Mouse (Mus musculus) CD4-positive, CD25-positive, alpha-beta regulatory T cell, adult 4 months (primary cell): ENCODE results near the gene Serpinb6a. TPM values are rescaled to one million over a fixed set of nuclear protein-coding genes. Genes with fewer than 3 reads are reported as not detected.
A peak's percentile ranks its signal among the peaks of the same experiment; 100 is the strongest.

Experiments
- ATAC-seq: one replicate; pipeline ENCODE4 v1.8.0; 2017
- polyA plus RNA-seq, 2 experiments: library from polyadenylated mRNA; unstranded; fragments of 100-300 nt; shearing (Covaris generic); gene quantifications; one replicate each; pipeline ENCODE4 v1.2.1; 2017

Gene Serpinb6a
- polyA plus RNA-seq = 10 to 100 TPM; 30.8 to 36.8 TPM

DNA sequence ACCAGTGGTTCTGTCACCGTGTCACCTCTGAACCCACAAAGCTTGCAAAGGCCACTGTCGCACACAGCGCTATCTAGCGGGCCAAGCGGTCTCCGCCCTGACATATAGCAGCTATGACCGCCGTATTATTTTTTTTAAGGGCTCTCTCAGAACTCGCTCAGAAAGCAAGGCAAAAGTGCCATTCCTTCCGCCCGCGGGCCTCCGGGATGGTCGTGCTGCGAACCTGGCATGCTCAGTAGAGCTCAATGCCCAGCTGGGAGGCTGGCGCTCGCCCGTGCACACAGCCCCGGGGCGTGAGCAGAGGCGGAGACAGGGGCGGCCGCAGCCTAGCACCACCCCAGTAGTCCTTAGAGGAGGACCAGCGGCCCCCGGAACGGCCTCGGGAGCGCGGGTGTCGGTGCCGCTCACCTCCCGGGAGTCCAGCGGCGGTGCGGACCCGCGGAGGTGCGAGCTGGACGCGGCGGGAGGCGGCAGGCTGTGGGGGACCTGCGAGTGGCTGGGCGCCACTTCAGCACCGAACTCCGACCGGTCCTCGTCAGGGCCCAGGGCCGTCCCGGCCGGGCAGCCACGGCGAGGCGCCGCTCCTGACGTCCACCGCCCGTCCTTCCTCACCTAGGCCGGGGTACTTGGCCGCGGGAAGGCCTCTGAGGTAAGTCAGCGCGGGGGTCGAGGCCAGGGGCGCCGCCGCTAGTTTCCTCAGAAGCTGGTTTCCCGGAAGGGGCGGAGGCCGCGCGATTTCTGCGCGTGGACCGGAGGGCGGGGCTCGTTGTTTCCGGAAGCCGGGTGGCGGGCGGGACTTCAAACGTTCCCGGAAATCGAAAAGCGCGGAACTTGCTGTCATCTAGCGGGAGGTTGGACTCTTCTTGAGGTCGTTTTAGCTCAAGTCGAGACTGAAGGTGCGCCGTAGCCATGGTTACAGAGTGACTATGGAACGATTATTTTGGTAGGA is at the start of gene Serpinb6a, which contains the start of gene Ripk1:
TSS of gene Serpinb6a (minus strand) at position 737 of the 949 bp plus-strand sequence.
TSS of gene Ripk1 (plus strand) at position 306 of the 949 bp plus-strand sequence.
- peak; percentile 88 for ATAC-seq

DNA sequence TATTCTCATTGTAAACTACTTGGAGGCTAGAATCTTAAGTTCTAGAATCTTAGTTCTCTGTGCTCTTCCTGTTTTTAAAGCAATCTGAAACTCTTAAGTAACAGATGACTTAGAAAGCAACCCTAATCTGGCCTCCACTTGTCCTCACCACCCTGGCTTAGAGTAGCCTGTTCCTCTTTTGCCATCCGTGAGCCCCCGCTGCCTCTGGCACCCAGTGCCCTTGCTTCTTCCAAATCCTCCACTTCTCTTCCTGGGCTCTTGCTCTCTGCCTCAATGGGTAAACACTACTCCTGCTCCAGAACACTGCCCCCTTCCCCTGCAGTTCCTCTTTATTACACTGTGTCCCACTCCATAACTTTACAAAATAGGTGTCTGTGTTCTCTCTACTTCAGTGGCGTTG is 49.1 kb upstream of the Serpinb6a start:
- ATAC-seq = no peak

DNA sequence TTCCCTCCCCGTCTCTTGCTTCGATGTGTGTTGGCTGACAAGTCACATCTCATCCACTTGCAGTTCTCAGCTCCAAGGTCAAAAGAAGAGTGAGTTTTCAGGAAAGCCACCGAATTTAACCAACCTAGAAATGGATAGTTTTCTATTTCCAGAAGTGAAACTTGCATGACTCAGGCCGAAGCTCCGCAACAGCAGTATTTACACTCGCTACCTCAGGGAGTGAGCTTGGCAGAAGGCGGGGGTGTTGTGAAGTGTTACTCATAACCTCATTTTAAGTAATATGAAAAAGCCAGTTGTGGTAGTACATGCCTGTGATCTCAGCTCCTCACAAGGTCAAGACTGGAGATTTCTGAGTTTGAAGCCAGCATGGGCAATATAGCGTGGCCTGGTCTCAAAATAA is 47.9 kb upstream of the Serpinb6a start:
- ATAC-seq = no peak

DNA sequence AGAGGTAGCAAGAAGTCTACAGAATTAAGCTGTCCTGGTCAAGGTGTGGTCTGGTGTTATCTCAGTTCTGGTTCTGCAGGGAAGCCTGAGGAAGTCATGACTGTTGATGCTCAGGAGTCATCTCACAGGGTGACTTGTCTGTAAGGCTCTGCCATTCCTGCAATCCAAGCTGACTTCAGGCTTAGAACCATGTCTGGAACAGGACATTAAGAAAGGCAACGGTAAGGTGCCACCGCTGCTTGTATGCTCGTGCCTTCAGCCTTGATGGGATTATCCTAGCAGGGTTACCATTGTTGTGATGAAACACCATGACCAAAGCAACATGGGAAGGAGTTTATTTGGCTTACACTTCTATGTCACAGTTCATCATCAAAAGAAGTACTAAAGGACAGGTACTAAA is 44.9 kb upstream of the Serpinb6a start:
- no peak for ATAC-seq

DNA sequence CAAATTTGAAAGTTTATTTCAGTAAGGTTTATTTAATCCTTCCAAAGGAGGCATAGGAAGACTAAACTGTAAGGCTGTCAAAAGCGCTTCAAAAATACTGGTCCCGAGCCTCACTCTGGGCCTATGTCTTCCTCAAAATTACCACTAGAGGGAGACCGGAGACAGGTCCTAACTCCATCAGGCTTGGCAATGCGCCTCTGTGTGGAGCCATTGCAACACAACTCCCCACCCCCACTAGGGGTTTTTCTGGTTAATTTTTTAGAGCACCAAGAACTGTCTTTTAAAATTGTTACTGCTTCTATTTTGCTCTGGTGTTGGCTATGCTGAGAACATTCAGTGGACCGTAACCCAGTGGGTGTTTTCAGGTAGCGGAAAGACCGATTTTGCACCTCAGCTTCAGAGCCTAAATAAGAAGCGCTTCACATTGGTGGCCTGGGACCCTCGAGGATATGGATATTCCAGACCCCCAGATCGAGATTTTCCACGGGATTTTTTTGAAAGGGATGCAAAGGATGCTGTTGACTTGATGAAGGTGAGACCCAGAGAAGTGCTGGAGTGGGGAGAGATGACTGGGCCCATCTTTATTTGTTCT is 43.9 kb upstream of the Serpinb6a start:
- ATAC-seq = peak; percentile 100

DNA sequence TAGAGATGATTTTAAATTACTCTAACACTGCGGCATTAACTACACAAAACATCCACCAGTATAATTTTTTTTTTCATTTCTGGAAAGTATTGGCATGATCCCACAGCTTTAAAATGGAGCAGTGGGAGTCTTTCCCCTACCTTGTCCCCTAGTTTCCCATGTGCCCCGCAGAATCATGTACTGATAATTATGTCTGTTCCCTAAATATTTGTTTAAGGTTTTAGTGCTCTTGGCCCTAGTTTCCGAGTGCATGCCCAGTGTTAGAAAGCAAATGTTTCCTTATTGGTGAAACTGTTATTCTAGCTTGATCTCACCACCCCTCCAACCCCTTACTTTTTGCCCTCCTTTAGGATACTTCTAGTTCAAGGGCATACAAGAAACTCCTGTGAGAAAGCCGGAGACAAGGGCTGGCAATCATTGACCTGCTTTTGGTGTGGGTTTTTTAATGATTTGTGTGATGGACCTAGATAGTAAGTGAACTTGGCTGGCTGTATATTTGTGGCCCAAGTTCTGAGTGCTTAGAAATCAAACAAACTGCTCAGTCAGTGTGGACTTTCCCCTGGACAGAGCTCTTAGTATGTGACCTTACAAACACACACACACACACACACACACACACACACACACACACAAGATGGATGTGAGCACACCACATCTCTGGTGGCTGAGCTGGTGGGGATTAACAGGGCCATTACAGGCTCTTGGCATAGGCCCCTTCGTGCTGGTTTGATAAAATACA is 43.1 kb upstream of the Serpinb6a start:
- ATAC-seq = no peak

DNA sequence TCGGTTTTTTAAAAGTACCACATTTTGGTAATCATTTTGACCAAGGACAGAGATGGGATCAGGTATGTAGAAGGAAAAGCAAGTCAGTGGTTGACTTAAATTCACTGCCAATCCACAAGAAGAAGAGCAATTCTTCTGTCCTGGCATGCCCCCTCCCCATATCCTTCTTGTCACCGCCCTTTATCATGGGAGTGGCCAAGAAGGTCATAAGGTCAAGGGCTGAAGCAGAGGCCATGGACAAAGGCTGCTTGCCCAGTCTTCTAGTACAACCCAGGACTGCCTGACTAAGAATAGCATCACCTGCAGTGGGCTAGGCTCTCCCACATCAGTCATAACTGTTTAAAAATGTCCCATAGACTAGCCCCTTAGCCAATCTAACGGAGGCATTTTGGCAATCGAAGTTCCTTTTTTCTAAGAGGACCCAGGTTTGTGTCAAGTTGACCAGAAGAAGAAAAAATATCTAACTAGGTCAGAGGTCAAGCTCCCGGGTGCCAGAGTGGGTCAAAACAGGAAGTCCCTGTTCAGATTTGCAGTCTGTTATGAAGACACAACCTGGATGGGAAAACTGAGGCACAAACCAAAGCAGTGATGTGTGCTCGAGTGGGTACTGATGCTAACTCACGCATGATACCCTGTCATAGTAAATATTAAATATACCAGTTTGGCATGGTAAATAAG is 41.3 kb upstream of the Serpinb6a start:
- ATAC-seq = no peak

DNA sequence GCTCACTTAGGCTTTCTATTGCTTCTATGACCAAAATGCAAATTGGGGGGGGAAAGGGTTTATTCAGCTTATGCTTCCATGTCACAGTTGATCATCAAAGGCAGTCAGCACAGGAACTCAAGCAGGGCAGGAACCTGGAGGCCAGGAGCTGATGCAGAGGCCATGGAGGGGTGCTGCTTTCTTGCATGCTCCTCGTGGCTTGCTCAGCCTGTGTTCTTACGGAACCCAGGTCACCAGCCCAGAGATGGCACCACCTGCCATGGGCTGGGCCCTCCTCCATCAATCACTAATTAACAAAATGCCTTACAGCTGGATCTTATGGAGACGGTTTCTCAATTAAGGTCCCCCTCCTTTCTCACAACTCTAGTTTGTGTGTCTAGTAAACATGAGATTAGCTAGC is 37.5 kb upstream of the Serpinb6a start:
- ATAC-seq = no peak

DNA sequence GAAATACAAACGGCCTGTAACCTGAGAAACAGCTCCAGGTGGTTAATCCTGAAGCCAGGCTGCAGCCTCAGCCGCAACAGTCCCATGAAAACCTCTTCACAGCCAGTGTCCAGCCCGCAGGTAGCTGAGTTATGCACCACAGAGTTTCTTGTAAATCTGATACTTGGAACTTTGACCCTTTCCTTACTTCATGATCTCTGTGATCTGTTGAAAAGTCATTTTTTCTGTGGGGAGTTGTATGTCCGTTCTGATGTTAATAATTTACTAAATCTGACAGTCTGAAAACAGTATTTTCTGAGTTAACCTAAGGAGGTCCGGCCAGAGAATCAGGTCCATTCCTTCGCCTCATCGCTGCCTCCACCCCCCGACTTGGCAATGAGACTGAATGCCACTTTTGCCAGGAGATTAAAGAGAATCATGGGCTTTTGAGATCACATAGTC is 36.3 kb upstream of the Serpinb6a start:
- no peak for ATAC-seq

DNA sequence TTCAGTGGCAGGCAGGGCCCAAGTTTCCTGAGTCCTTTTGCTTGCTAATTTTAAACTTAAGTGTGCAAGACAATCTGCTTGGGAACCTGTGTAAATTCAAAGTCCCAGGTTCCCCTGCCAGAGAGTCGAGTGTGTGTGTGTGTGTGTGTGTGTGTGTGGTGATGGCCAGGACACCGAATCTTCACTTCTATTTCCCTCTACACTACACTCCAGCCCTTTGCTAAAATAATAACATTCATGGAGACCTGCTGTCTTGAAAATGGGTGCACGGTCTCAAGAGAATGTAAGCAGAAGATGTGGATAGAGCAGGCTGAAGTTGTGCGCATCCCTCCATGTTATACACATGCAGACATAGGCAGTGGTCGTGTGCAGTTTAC is 35.5 kb upstream of the Serpinb6a start:
- peak; percentile 7 for ATAC-seq

DNA sequence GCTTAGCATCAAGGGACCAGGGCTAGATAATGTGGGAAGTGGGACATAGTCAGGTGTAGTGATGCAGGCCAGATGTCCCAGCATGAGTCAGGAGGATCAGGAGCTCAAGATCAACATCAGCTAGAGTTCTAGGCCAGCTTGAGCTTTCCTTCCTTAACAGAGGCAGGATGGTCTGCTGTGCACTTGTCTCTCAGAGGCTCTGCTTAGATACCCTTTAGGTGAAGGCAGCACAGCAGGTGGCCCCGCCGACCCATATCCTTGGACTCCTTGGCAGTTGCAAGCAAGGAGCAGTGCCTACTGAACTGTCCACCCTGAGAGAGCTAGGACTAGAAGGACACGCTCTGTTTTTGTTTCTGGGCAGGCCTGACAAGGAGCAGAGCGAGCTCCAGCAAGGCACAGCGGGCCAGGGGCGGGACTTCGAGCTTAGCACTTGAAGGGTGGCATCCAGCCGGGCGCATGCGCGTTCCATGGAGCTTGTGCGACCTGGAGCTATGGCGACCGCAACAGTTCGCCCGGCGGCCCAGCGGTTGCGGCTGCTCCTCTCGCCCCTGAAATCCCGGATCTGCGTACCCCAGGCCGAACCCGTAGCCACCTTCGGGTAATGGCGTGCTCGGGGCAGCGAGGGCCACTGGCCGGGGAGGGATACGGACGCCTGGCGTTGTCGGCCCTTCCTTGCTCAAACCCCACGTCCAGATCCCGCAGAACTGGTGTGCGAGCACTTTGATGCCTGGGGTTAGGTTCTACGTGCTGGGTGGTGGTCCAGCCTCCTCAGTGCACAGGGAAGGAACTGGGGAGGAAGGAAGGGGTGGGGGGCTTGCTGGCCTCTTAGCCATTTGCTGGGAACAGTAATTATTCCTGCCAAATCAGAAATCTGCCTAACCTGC is 34.8 kb upstream of the Serpinb6a start, which contains the start of gene Bphl:
TSS of gene Bphl (plus strand) at position 426 of the 884 bp plus-strand sequence.
- ATAC-seq = peak; percentile 99

DNA sequence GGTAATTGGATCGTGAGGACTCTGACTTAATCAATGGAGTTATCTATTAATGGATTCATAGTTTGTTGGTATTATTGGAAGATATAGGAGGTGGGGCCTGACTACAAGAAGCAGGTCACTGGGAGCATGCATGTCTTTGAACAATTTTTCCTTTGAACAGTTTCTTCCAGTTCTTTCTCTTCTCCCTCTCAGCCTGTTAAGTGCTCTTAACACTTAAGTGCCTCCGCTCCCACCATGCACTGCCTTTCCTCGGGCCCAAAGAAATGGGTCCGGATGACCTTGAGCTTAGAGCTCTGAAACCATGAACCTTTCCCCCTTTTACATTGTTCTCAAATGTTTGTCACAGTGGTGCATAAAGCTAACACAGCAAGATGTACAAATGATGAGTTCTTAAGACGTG is 34.1 kb upstream of the Serpinb6a start:
- ATAC-seq = no peak

DNA sequence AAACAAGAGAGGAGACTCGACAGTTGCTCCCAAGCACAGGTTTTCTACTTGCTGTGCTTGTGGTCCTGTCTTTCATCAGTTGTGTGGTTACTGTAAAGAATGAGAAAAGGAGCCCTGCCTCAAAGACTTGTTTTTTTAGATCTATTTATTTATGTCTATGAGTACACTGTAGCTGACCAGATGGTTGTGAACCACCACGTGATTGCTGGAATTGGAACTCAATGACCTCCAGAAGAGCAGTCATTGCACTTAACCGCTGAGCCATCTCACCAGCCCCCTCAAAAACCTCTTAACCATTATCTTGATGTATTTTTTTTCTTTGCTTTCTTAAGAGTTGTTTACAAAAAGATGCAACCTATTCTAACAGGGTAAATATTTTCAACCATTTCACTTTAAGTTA is 32.8 kb upstream of the Serpinb6a start:
- ATAC-seq = no peak

DNA sequence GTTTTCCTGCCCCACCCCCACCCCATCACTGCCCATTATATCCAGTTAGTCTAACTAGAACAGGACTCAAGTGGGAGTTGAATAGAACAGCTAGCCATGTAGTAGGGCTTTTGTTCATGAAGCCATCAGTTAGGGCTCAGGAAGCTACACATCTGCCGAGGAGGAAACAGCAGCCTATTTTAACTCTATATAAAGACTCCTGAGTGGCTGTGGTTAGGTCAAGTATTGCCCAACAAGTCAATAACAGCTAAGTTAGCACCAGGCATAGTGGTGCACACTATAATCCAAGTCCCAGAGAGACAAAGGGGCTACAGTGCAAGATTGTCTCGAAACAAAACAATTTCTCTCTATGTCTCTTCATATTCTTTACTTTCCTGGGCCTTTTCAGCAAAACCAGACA is 29.4 kb upstream of the Serpinb6a start:
- ATAC-seq = no peak

DNA sequence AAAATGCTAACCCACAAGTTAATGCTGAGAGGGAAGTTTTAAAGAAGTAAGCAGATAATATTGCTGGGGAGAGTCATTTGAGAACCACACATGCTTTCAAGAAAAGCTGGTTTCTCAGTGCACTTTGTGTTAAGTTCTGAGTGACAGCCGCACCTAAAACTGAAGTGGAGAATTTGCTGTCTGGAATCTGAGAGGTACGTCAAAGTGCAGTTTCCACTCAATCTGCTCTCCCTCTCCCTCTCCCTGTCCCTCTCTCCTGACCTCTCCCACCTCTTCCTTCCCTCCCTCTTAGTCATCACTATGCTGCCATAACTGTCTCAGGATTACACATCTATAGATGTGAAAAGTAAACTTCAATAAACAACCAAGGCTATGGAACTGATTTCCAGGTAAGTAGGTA is 19.4 kb upstream of the Serpinb6a start:
- no peak for ATAC-seq

DNA sequence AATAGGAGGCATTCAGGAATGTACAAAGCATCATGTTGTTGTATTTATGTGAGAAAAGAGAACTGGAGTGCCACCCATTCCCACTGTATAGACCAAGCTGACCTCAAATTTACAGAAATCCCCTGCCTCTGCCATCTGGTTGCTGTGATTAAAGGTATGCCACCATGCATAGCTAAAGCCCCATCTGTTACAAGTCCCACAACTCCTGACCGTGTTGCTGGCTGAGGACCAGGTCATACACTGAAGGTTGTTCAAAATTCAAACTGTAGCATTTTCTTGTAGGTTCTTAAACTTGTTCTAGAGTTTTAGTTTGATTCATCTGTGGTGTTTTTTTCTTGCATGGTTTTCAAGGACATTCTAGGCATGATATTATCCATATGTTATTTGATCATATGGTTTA is 15.9 kb upstream of the Serpinb6a start:
- ATAC-seq = no peak

DNA sequence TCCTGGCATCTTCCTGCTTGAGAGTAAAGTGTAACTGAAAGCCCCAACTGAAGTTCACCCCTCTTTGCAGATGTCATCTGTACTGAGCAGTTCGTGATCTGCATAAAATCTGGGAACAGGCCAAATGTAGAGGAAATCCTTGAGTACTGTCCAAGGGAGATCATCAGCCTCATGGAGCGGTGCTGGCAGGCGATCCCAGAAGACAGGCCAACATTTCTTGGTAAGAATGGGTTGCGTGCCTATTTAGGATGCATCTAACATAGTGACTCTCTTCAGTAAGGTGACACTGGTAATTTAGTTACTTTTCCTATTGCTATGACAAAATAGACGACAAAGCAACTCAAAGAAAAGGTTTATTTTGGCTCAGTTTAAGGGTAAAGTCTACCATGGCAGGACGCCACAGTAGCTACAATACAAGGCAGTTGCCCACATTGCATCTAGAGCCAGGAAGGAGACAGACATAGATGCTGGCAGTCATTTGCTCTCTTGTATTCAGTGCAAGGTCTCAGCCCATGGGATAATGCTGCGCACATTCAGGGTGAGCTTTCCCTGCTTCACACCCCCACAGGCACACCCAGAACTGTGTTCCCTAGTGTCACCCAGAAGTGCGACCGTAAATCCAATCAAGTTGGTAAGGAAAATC is 14.5 kb upstream of the Serpinb6a start:
- no peak for ATAC-seq

DNA sequence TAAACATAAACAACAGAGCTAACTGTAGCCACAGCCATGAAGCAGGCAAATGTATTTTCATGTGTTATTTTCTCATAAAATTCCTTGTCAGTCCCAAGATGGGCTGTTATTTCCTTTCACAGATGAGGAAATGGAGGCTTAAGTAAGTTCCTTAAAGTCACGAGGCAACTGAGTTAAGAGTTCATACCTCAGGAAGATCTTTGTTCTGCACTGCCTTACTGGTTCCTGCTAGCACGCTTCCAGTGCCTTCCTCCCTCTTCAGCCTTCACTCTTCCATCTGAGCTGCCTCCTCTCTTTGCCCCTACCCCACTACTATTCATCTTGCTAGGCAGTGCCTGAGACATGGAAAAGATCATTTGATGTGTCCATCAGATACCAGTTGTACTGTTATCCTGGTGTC is 4.6 kb upstream of the Serpinb6a start:
- ATAC-seq = no peak

DNA sequence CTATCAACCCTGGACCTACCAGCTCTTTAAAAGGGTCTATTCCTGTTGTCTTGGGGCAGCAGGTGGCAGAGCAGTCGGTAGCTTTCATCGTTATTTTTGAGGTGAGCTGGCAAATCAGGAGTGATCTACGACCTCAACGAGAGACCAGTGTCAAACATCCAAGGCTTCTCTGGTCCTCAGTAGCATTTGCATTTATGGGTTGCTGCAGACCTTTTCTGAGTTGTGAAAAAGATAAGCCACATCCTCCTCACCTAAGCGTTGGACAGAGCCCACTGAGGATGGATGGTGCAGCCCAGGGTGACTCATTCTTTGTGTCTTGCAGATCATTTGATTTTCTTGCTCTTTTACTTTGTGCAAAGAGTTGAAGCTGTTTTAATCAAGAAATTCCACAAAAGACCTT is 464 bp upstream of the Serpinb6a start:
- ATAC-seq = peak; percentile 31

DNA sequence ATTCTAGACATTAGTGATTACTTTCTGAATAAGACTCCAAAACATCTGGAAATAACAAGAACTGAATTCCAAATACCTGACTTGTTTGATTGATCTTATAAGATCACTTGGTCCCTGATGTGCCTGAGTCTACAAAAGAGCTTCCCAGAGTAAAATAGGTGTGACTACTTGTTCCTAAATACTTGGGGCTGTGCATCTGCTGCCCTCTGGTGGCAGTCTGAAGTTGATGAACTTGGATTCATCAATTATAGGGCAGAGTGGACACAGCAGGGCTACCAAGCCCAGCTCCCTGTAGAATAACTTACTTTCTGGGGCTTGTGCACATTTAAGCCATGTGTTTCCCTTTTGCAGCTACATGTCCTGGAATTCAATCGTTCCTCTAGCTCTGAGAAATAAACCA is 7.4 kb downstream of the Serpinb6a start:
- ATAC-seq = peak; percentile 80

DNA sequence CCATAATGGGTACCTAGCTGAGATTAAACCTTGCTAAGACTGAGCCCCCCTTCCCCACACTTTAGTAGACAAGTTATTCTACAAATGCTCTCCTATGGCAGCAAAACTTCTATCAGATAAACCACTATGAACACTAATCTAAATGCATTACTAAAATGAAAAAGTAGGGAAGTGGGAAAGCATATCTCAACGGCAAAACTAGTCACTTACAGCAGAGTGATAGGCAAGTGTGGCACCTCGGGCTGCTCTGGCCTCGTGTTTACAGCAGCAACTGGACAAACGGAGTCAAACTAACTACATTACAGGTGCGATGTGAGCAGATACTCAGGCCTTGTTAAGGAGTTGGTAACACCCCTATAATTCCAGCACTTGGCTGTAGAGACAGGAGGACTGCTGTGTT is 13.0 kb downstream of the Serpinb6a start:
- ATAC-seq = no peak
